Mouse (Mus musculus): ENCODE data around the gene Slc16a13.

Slc16a13 gene

GRCm38 (mm10) chr11:70211972-70212371, 8.9 kb downstream of the Slc16a13 start:
- DNase-seq (ENCODE audit: low read depth), result no peak

GRCm38 (mm10) chr11:70210681-70211080, 10.2 kb downstream of the Slc16a13 start:
- DNase-seq (ENCODE audit: low read depth), result peak; percentile 71

DNA sequence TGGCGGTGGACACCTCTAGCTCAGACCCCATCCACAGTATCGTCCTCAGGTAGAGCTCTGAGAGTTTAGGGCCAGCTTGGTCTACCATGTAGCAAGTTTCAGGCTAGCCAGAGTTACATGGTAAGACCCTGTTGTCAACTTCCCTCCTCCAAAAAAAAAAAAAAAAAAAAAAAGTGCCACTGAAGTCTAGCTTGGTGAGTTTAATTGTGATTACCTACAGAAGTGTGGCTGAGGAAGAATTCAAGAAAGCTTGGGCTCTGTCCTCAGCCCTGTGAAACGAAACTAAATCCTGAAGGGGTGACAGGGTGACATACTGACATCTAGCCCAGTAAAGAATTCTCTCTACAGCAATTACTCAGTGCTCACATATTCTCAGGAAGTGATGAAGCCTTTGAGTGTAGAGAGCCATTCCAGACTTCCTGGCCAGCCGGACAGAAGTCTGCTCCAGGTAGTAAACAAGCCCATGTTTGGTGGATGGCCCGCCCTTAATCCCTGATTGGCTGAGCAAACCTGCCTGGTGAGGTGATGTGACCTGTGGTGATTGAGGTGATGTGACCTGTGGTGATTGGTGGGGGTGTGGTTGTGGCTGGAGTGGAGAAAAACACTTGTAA, 12.0 kb downstream of the Slc16a13 start:
- no peak for DNase-seq (ENCODE audit: low read depth)

DNA sequence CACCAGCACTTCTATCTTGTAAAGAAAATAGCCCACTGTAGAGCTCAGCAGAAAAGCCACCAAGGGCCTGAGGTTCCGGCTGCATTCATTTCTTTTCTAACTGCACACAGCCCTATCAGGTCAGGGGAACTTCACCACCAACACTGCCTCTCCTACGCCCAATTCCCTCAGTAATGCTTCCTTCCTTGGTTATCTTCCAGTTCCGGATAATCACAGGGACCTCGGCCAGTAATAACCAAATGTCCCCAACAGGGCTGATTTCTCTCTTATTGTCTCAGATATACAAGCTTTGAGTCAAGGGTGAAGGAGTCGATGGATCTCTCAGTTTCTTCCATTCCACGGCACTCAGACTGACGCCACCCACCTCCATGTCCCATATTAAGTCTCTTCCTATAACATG, 13.6 kb downstream of the Slc16a13 start:
- no peak for DNase-seq (ENCODE audit: low read depth)

DNA sequence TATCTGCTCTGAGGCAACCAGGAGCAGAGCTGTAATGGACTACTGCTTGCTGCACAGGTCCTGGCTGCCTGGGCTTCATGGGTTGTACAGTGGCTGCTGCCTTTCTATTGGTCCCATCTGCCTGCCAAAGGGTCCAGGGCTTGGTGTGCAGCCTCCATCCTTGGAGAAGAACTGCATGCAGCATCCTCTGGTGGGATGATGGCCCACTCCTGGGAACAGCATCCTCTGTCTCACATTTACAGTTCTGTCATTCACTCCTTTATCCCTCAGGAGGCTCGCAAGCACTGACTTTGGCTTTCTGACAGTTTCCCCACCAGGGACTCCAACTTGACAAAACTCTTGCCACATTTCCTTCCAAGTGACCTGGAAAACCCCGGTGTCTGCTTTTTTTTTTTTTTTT, 14.1 kb downstream of the Slc16a13 start:
- no peak for DNase-seq (ENCODE audit: low read depth)

DNA sequence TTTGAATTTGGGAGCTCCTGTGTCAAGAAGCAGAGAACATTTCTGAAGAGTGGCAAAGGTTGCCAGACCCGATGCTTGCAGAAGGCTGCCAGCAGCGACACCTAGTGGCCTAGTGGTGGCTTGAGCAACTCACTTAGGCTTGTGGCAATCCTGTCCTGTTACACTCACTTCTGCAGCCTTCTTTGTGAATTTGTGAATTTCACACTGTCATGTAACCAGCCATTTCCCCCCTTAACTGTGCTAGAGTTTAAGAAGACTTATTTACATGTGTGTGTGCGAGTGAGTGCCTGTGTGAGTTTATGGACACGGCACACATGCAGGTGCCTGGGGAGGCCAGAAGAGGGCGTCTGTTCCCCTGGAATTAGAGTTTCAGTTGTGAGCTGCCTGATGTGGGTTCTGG, 19.2 kb downstream of the Slc16a13 start:
- peak; percentile 93 for DNase-seq (ENCODE audit: low read depth)

DNA sequence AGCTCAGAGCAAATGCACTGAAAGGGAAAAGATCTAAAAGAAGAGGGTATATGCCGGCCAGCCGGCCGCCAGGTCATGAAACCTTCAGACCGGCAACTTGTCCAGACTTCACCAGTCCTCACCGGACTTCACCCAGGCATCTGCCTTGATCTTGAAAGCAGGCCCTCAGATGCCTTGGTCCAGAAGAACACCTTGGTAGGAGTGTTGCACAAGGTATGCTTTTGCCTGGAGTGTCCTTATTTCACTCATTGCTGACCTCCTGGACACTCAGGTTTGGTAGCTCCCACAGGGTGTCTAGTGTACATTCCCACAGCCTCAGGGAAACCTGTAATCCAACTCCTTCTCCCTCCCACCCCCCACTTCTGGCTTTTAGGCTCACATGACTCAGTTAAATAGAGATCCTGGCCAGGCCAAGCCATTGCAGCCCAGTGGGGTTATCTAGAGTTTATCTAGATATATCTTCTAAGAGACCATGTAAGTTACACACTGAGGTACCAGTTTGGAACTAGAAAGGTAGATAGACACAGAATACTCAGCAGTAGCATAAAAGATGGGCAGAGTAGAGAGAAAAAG, 20.7 kb downstream of the Slc16a13 start:
- DNase-seq (ENCODE audit: low read depth), result peak; percentile 54

DNA sequence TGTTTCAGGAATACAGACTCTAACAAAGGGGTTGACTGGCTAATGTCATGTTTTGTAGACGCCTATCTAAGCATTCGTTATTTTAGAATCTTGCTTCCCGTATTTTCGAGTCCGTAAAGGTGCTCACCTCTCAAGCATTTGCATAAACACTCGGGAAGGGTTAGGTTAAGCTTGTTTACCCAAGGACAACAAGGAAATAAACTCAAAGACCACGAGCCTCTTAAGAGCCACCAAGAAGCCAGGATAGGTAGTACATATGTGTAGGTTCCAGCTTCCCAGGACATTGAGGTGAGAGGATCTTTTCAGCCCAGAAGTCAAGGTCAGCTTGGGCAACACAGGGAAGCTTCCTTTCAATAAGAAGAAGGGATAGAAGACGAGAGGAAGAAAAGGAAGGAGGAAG, 21.8 kb downstream of the Slc16a13 start:
- no peak for DNase-seq (ENCODE audit: low read depth)

GRCm38 (mm10) chr11:70198332-70198731, 22.5 kb downstream of the Slc16a13 start:
- DNase-seq (ENCODE audit: low read depth), result peak; percentile 94

DNA sequence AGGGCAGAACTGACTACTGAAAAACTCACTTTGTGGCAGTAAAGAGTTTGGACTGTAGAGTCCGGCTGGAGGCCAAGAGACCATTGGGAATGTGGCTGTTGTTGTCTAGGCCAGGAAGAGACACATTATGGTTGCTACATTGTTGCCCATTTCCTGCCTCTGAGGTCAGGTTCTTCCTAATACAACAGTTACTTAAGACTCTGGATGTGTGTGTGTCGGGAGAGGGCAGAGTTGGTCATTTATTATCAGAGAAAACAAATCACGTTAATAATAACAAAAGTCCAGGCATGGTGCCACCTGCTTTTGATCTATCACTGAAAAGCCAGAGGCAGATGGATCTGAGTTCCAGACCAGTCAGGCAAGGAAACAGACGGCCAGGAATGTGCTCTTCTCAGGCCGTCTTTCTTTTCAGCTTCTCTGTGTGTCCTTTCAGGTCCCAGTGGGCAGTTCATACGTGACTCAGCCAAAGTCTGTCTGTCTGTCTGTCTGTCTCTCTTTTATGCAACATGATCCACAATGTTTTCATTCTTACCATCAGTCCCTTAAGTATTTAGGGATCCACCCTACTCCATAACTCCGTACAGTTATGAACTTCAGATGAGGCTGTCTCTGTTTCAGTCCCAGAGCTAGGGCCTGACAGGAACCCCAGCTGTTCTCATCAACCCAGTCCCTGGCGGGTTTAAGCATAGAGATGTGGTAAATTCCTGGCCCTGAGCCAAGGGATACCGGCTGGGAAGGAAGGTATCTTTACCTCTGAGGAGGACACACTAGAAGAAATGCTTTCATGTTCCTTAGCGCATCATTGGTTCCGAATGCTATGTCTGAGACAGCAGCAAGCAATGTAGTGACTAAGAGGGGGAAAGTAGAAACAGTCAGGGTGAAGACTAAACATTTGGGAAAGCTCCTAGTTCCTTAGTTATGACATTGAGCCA, 27.2 kb downstream of the Slc16a13 start:
- peak; percentile 68 for DNase-seq (ENCODE audit: low read depth)

DNA sequence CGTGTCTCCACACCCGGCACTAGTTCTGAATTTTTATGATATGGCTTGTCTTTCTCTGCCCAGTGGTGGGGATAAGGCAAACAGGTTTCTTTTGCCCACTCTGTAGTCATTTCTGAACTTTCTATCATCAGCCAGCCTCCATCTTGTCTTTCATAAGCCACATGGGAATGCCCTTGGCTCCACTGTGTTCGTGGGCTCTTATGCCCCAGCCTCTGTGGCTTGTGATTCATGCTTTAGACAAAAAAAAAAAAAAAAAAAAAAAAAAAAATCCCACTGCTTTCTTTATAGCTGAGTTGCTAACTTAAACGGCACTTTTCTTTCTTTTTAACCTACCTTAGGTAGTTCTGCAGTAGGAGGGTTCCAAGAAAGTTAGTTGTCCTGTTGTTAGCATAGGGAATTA, 28.7 kb downstream of the Slc16a13 start:
- peak; percentile 77 for DNase-seq (ENCODE audit: low read depth)

DNA sequence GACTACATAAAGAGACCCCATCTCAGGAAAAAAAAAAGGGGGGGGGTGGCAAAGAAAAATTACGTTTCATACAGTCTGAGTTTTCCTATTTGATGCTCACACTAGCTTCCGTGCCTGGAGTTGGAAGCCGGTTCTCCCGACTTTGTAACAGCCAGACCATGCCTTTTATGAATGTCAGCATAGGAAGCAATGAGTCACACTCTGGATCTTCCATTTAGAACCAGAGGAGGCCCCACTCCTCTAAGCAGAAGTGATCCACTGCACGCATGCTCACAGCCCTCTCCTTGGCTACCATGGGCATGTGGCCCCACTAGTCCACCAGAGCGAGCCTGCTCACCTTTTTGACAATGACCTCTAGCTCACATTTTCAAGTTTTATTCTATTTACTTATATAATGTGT, 29.7 kb downstream of the Slc16a13 start:
- peak; percentile 46 for DNase-seq (ENCODE audit: low read depth)

DNA sequence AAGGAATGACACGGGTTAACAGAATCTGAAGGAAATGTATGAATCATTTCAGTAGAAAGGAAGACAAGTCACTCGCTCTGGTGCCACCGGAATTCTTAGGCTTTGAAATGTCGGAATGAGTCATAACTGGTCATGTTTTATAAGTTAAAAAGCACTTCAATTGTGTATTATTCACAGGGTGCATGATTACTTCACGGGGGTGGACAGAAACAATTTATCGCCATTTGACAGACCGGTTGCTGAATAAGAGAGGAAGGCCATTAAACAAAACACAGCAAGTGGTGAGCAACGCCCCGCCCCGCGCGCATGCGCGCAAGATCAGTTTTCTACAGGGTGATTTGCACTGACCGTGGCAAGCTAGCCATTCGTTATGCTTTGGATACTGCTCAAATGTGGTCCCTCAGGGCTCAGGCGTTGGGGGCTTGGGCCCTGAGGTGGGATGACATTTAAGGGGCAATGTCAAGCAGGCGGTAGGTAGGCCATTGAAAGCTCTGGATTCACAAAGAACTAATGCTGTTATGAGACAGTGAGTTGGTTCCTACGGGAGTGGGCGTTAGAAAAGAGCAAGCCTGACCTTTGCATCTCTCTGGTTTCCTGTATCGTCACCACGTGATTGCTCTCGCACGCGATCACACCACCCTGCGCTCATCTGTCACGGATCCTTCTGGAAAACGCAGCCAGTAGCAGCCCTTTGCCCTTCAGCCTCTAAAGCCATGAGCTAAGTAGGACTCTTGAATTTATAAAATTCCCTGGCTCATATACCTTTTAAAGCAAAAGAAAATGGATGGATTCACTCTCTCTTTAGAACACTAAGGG, 31.3 kb downstream of the Slc16a13 start:
- peak; percentile 93 for DNase-seq (ENCODE audit: low read depth)

GRCm38 (mm10) chr11:70185120-70185519, 35.7 kb downstream of the Slc16a13 start:
- DNase-seq (ENCODE audit: low read depth), result no peak

DNA sequence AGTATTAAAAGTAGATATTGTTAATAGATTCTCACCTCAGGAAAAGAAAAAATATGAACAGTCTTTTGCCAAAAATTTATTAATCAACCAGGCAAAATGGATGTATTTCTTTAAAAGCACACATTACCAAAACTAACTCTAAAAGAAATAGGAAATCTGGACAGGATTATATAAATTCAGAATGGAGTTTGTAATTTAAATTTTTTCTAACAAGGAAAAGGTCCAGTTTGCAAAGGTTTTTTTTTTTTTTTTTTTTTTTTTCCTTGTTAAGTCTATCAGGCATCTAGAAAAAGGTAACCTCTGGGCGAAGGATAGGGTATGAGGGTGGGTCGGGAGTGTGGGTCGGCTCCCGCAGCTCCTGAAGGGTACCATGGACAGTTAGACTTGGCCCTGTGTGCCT, 40.4 kb downstream of the Slc16a13 start:
- DNase-seq (ENCODE audit: low read depth), result no peak

- peak; percentile 67 for DNase-seq (ENCODE audit: low read depth)
These were observed 41.5 kb downstream of the Slc16a13 start for GRCm38 (mm10) chr11:70179401-70179800.

- no peak for DNase-seq (ENCODE audit: low read depth)
These were observed 42.1 kb downstream of the Slc16a13 start for GRCm38 (mm10) chr11:70178756-70179155.

DNA sequence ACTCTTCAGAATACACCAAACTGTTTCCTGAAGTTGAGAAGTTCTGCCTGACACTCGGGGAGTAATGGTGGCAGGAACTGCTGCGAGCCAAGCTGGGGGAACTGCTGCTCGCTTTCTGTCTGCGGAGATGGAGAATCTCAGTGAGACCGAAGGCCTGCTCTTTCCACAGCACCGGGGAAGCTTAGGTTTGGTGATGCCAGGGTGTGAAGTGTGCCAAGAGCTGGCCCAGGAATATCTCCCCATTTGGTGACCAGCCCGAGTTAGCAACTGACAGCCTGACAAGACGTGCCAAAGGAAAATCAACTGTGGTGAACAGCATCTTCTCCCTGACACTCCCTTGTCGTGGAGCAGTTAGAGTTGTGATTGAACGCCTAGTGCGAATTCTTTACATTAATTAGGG, 42.6 kb downstream of the Slc16a13 start:
- no peak for DNase-seq (ENCODE audit: low read depth)

DNA sequence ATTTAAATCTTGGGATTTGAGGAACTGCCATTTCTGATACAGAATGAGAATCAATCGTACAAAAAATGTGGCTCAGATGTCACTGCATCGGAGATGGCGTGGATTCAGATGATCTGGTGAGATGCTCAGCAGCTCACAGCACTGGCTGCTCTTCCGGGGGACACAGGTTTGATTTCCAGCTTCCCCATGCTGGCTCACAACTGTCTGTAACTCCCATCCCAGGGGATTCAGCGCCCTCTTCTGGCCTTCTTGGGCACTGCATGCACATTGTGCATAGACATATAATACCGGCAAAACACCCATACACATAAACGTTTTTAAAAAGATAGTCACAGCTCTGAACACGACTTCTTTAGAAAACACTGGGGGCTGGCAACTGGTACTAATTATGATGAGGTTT, 43.2 kb downstream of the Slc16a13 start:
- DNase-seq (ENCODE audit: low read depth), result peak; percentile 38

DNA sequence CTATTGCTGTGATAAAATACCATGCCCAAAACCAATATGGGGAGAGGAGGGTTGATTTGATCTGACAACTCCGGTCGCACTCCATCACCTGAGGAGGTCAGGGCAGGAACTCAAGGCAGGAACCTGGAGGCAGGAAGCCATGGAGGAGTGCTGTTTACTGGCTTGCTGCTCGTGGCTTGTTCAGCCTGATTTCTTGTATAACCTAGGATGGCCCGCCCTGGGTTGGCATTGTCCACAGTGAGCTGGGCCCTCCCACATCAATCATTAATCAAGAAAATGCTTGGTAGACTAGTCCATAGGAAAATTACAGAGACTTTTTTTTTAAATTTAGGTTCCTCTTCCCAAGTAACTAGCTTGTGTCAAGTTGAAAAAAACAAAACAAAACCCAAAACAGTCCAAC, 46.4 kb downstream of the Slc16a13 start:
- no peak for DNase-seq (ENCODE audit: low read depth)

DNA sequence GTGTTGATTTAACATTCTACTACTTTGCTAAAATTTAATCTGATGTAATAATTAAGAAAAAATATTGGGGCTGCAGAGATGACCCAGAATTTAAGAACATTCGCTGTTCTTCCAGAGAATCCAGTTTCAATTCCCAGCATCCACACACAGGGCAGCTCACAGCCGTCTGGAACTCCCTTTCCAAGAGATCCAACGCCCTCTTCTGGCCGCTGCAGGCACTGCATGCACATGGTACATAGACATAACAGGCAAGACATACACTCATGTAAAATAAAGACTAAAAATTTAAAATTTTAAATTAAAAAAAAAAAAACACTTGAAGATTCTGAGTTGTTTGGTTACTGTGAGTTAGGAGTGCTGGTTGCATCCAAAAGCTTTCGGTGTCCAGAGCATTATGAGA, 48.6 kb downstream of the Slc16a13 start:
- DNase-seq (ENCODE audit: low read depth), result no peak

DNA sequence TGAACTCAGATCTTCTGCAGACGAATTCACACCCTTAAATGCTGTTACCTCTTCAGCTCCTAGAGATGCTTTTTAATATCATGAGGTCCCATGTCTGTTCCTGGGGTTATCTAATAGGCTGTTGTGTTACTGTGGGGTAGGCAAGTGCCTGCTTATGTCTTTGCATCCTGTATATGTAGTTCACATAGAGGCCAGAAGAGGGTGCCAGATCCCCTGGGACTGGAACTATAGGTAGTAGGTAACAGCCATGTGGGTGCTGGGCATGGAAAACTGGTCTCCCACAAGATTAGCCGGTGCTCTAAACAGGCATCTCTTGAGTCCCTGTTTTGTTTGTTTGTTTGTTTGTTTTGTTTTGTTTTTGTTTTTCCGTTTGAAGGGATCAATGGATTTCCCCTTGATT, 49.0 kb downstream of the Slc16a13 start:
- DNase-seq (ENCODE audit: low read depth), result peak; percentile 77
